ENCODE assay signal across 9 mouse cellular contexts in the genomic region with DNA sequence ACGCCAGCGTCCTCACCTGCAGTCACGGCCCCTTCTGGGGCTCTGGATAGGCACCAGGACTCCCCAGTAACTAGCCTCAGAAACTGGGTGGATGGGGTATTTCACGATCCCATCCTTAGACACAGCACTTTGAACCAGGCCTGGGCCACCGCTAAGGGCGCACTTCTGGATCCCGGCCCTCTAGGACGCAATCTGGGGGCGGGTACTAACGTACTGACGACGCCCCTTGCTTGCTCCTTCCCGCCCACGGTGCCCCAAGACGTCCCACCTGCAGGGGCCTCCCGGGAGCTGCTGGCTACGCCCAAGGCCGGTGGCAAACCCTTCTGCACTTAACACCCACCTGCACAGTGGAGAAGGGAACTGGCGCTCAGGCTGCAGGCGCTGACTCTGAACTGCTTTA. TPM values are rescaled to one million over a fixed set of nuclear protein-coding genes. Genes with fewer than 3 reads are reported as not detected.
DNase-seq lines count a peak whose midpoint lies in the region; ATAC-seq and TF ChIP-seq lines count a peak whose summit lies in the region.
"Had no signal": no experiment of that assay in that cellular context is flagged by ENCODE, and none has a peak within 500 bp of the region (broad histone marks: within the 10 kb centered on the region; RNA-seq: fewer than 3 reads in every experiment).

No protein-coding gene starts in this region.

- WGBS in heart, postnatal 0 days = 7% methylated on average over 20 of the region's 20 CpGs
- WGBS in embryonic facial prominence, embryonic 10.5 days = 3% methylated on average over 20 of the region's 20 CpGs
- WGBS in limb, embryonic 12.5 days = under 1% methylated on average over 20 of the region's 20 CpGs

- peak; percentile 60 for DNase-seq in heart, postnatal 0 days (ENCODE audit: low spot score)
- no peak for DNase-seq in heart, adult 11 months
- peak; percentile 63 for DNase-seq in embryonic facial prominence, embryonic 10.5 days (ENCODE audit: low spot score)
- DNase-seq in gastrocnemius, postnatal 25 days = no peak
- no peak for DNase-seq in adrenal gland, adult 18-20 months (ENCODE audit: low spot score in 2 of 2)
- no peak for DNase-seq in urinary bladder, postnatal 25 days (ENCODE audit: low spot score)

- no peak overlapping the region for H3K4me2 ChIP-seq in heart, postnatal 0 days (ENCODE audit: low read depth, low read length)
- peak overlapping the region; percentile 24; the same call in 1 of the 2 replicates for H3K4me2 ChIP-seq in limb, embryonic 12.5 days

- TF ChIP-seq EP300 in heart, postnatal 0 days (IDR thresholded peaks at IDR 0.05; ENCODE audit: low read depth) = no peak

- peak; percentile 18; the same call in 1 of the 2 replicates for ATAC-seq in heart, postnatal 0 days (ENCODE audit: insufficient read depth, low read depth)
- ATAC-seq in limb, embryonic 12.5 days (ENCODE audit: insufficient number of reproducible peaks, insufficient read depth, low FRiP score, low TSS enrichment, low read depth) = no peak

- H3K36me3 ChIP-seq in heart, postnatal 0 days (replicated peaks; ENCODE audit: control insufficient read depth, insufficient read depth, low read length) = peaks cover 21% of the 10 kb centered on the region; the same call in 1 of the 2 replicates
- H3K36me3 ChIP-seq in E14TG2a.4 (ENCODE audit: insufficient read depth, low read length) = no peaks in the 10 kb centered on the region
- no peaks in the 10 kb centered on the region for H3K36me3 ChIP-seq in embryonic facial prominence, embryonic 10.5 days (replicated peaks)
- no peaks in the 10 kb centered on the region for H3K36me3 ChIP-seq in limb, embryonic 12.5 days

- peaks cover 65% of the 10 kb centered on the region for H3K27me3 ChIP-seq in heart, postnatal 0 days (ENCODE audit: control insufficient read depth, insufficient read depth, low read length)
- H3K27me3 ChIP-seq in E14TG2a.4 (ENCODE audit: insufficient read depth, low read length) = peaks cover 98% of the 10 kb centered on the region
- H3K27me3 ChIP-seq in embryonic facial prominence, embryonic 10.5 days (replicated peaks; ENCODE audit: low read depth, poor library complexity, severe bottlenecking) = peaks cover 100% of the 10 kb centered on the region
- peaks cover 100% of the 10 kb centered on the region for H3K27me3 ChIP-seq in limb, embryonic 12.5 days

- H3K9ac ChIP-seq in heart, postnatal 0 days (replicated peaks; ENCODE audit: low read depth, low read length) = no peak overlapping the region
- no peak overlapping the region for H3K9ac ChIP-seq in limb, embryonic 12.5 days (replicated peaks)

- H3K4me1 ChIP-seq in heart, postnatal 0 days (ENCODE audit: control insufficient read depth, insufficient read depth) = peaks cover 39% of the 10 kb centered on the region
- H3K4me1 ChIP-seq in E14TG2a.4 (replicated peaks; ENCODE audit: low read depth, low read length) = peaks cover 73% of the 10 kb centered on the region
- peaks cover 57% of the 10 kb centered on the region for H3K4me1 ChIP-seq in embryonic facial prominence, embryonic 10.5 days
- H3K4me1 ChIP-seq in limb, embryonic 12.5 days (replicated peaks) = peaks cover 25% of the 10 kb centered on the region

- H3K27ac ChIP-seq in heart, postnatal 0 days (ENCODE audit: low read depth) = peak overlapping the region; percentile 2; the same call in 1 of the 2 replicates
- H3K27ac ChIP-seq in embryonic facial prominence, embryonic 10.5 days (replicated peaks) = no peak overlapping the region
- no peak overlapping the region for H3K27ac ChIP-seq in limb, embryonic 12.5 days

- no peaks in the 10 kb centered on the region for H3K9me3 ChIP-seq in heart, postnatal 0 days (replicated peaks; ENCODE audit: control insufficient read depth, low read length)
- peaks cover 10% of the 10 kb centered on the region; the same call in 1 of the 2 replicates for H3K9me3 ChIP-seq in E14TG2a.4 (ENCODE audit: low read length)
- H3K9me3 ChIP-seq in embryonic facial prominence, embryonic 10.5 days = no peaks in the 10 kb centered on the region
- H3K9me3 ChIP-seq in limb, embryonic 12.5 days = no peaks in the 10 kb centered on the region

- peak; percentile 29 for TF ChIP-seq CTCF in heart, postnatal 0 days (IDR thresholded peaks at IDR 0.05; ENCODE audit: low read depth)
- peak; percentile 31 for TF ChIP-seq CTCF in E14TG2a.4 (conservative IDR thresholded peaks at IDR 0.05; ENCODE audit: low read length)

- no peak overlapping the region for H3K4me3 ChIP-seq in heart, postnatal 0 days (ENCODE audit: low read depth, low read length)
- H3K4me3 ChIP-seq in E14TG2a.4 (replicated peaks; ENCODE audit: low read length) = peak overlapping the region; percentile 61
- H3K4me3 ChIP-seq in embryonic facial prominence, embryonic 10.5 days = peak overlapping the region; percentile 25
- 0 out of 2 replicates have a peak overlapping the region, but pooled peaks have one; percentile 7 for H3K4me3 ChIP-seq in limb, embryonic 12.5 days (replicated peaks)

RNA-seq across cellular contexts. Expression of a gene that starts 8.4 kb away (rescaled TPM):
- total RNA-seq in heart, postnatal 0 days (2014; rRNA removed; ENCODE audit: low replicate concordance) = 64.0 and 85.4 TPM in 2 replicates
- 43.4 and 54.9 TPM in 2 replicates for polyA plus RNA-seq in heart, postnatal 0 days (2015; fragmentation: Nextera tagmentation; extraction: Ambion mirVana)
- 3.8 and 4.1 TPM in 2 replicates for polyA plus RNA-seq in embryonic facial prominence, embryonic 10.5 days (2016; fragmentation: Nextera tagmentation; extraction: Ambion mirVana)
- 5.8 and 7.3 TPM in 2 replicates for polyA plus RNA-seq in limb, embryonic 12.5 days (2016; fragmentation: Nextera tagmentation; extraction: Ambion mirVana)
- total RNA-seq in gastrocnemius, postnatal 25 days (2021) = not detected
- not detected for total RNA-seq in adrenal gland, adult 18-20 months (2021)
- polyA plus RNA-seq: cortical plate, adult 2 months had no signal

RNA-seq across cellular contexts. Expression of a gene that starts 59.6 kb away (rescaled TPM):
- 62.9 and 102 TPM in 2 replicates for total RNA-seq in heart, postnatal 0 days (2014; rRNA removed; ENCODE audit: low replicate concordance)
- 130 and 135 TPM in 2 replicates for polyA plus RNA-seq in heart, postnatal 0 days (2015; fragmentation: Nextera tagmentation; extraction: Ambion mirVana)
- polyA plus RNA-seq in embryonic facial prominence, embryonic 10.5 days (2016; fragmentation: Nextera tagmentation; extraction: Ambion mirVana) = 135 and 140 TPM in 2 replicates
- 110 and 111 TPM in 2 replicates for polyA plus RNA-seq in limb, embryonic 12.5 days (2016; fragmentation: Nextera tagmentation; extraction: Ambion mirVana)
- 10 to 100 TPM; 44.8 to 46.9 TPM for total RNA-seq in gastrocnemius, postnatal 25 days (2021)
- total RNA-seq in adrenal gland, adult 18-20 months (2021) = 10 to 100 TPM; 57.4 to 60.5 TPM

RNA-seq across cellular contexts. Expression of a gene that starts 59.6 kb away (rescaled TPM):
- total RNA-seq in heart, postnatal 0 days (2014; rRNA removed; ENCODE audit: low replicate concordance) = 333 and 427 TPM in 2 replicates
- polyA plus RNA-seq in heart, postnatal 0 days (2015; fragmentation: Nextera tagmentation; extraction: Ambion mirVana) = 1,466 and 1,522 TPM in 2 replicates
- 401 and 406 TPM in 2 replicates for polyA plus RNA-seq in embryonic facial prominence, embryonic 10.5 days (2016; fragmentation: Nextera tagmentation; extraction: Ambion mirVana)
- polyA plus RNA-seq in limb, embryonic 12.5 days (2016; fragmentation: Nextera tagmentation; extraction: Ambion mirVana) = 357 and 378 TPM in 2 replicates
- 100 to 1,000 TPM; 429 to 436 TPM for total RNA-seq in gastrocnemius, postnatal 25 days (2021)
- total RNA-seq in adrenal gland, adult 18-20 months (2021) = 100 to 1,000 TPM; 257 to 408 TPM

Comparison
In these comparisons a context has a peak if more than half of its experiments do, and no peak if none do; other contexts are left out.
1. DNase-seq: peak in heart, postnatal 0 days (single experiment) and embryonic facial prominence, embryonic 10.5 days (single experiment); none in heart, adult 11 months (single experiment), gastrocnemius, postnatal 25 days (single experiment), adrenal gland, adult 18-20 months (0 of 2) and urinary bladder, postnatal 25 days (single experiment).
2. RNA of a gene that starts 8.4 kb away (total RNA-seq): 64.0 to 85.4 TPM in heart, postnatal 0 days; not detected in adrenal gland, adult 18-20 months and not detected in gastrocnemius, postnatal 25 days; every median in the first group is over 10 times any median in the second.